Mouse (Mus musculus) ES-E14 (cell line): ENCODE data around the gene Rfxap. TPM values are rescaled to one million over a fixed set of nuclear protein-coding genes. Genes with fewer than 3 reads are reported as not detected.

ENCODE experiments used
- DNase-seq: peaks from one replicate; pipeline ENCODE4 v3.0.0-alpha.2; 2013; ENCODE audit warnings: low read depth, low spot score
- H3K27ac ChIP-seq: 2 replicates; pipeline ENCODE4 v1.5.1; 2012; ENCODE audit warnings: low read depth, mild to moderate bottlenecking, low read length, moderate library complexity, mixed read lengths; ENCODE audit not compliant: poor library complexity, insufficient read depth, severe bottlenecking
- H3K36me3 ChIP-seq: 2 replicates; pipeline ENCODE4 v1.6.1; 2012; ENCODE audit warnings: mild to moderate bottlenecking, low read length, moderate library complexity, mixed read lengths; ENCODE audit not compliant: control insufficient read depth, poor library complexity, insufficient read depth, severe bottlenecking
- H3K4me1 ChIP-seq, 2 experiments: fragments of 150-350 bp in 1 of 2; sonication (generic) in 1 of 2; 2 replicates each; pipeline ENCODE4 v1.6.1; 2012; ENCODE audit warnings: low read length in 2 of 2, mild to moderate bottlenecking in 1 of 2, mixed read lengths in 1 of 2; ENCODE audit not compliant: control insufficient read depth in 2 of 2, insufficient read depth in 2 of 2, poor library complexity in 1 of 2
- H3K4me3 ChIP-seq, 2 experiments: fragments of 150-350 bp in 1 of 2; sonication (generic) in 1 of 2; 2 replicates each; pipeline ENCODE4 v1.5.1; 2012; ENCODE audit warnings: low read length in 2 of 2, low read depth in 1 of 2, mild to moderate bottlenecking in 1 of 2, mixed read lengths in 1 of 2; ENCODE audit not compliant: insufficient read depth in 1 of 2, poor library complexity in 1 of 2, severe bottlenecking in 1 of 2
- H3K9ac ChIP-seq: 2 replicates; pipeline ENCODE4 v1.6.1; 2012; ENCODE audit warnings: low read depth, mild to moderate bottlenecking, low read length, mixed read lengths; ENCODE audit not compliant: poor library complexity, insufficient read depth, severe bottlenecking
- H3K9me3 ChIP-seq: fragments of 150-350 bp; sonication (generic); 2 replicates; pipeline ENCODE4 v1.6.1; 2012; ENCODE audit warnings: low read depth, mild to moderate bottlenecking, low read length; ENCODE audit not compliant: control insufficient read depth, insufficient read depth
- CHD2 ChIP-seq: IDR thresholded peaks from 2 replicates; pipeline ENCODE4 v1.6.1; 2014; ENCODE audit warnings: mild to moderate bottlenecking, low read depth, low read length, inconsistent platforms
- HCFC1 ChIP-seq: IDR thresholded peaks from 2 replicates; pipeline ENCODE4 v1.6.1; 2012; ENCODE audit warnings: low read length, inconsistent platforms, borderline replicate concordance; ENCODE audit not compliant: insufficient read depth
- MAFK ChIP-seq: IDR thresholded peaks from 2 replicates; pipeline ENCODE4 v1.6.1; 2014; ENCODE audit warnings: mild to moderate bottlenecking, low read depth, low read length, inconsistent platforms; ENCODE audit not compliant: insufficient read depth
- ZC3H11A ChIP-seq: IDR thresholded peaks from 2 replicates; pipeline ENCODE4 v1.6.1; 2012; ENCODE audit warnings: low read depth, mild to moderate bottlenecking, inconsistent platforms, low read length, borderline replicate concordance
- ZNF384 ChIP-seq: IDR thresholded peaks from 2 replicates; pipeline ENCODE4 v1.6.1; 2012; ENCODE audit warnings: low read depth, low read length, inconsistent platforms
- in situ Hi-C, 2 experiments: fragments of 600-800 bp; cut with MboI; formaldehyde crosslinking; loops; one replicate each; pipeline ENCODE4 v1.15.1; 2025; ENCODE audit warnings: low sequenced_read_pairs in 2 of 2, inconsistent platforms in 1 of 2; ENCODE audit not compliant: unreplicated experiment in 2 of 2
- total RNA-seq: library from RNA; depleted of rRNA; stranded (reverse); fragments of 300-350 nt; gene quantifications from 2 replicates; pipeline ENCODE4 v1.2.3, GENCODE M21; 2012; rRNA removed

Gene Rfxap
- total RNA-seq, result 10.4 and 18.1 TPM in 2 replicates

DNA sequence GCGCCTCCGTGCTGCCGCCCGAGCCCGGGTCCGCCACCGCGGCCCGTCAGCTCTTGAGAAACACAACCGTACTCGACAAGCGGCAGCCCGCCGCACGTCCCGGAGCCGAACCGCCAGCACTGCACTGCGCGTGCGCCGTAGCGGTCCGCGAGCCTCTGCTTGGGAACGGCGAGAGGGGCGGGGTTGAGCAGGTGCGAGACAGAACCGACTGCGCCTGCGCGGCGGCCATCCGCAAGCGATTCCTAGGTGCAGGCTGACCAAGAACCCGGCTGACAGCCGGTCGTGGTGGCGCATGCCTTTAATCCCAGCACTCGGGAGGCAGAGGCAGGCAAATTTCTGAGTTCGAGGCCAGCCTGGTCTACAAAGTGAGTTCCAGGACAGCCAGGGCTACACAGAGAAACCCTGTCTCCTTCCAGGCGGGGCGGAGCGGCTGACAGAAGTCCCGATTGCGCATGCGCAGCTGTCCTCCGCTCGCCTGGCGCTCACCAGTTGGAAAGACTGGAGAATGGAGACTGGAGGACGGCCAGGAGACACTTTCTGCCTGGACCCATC, at the start of gene Rfxap:
Gene Rfxap (minus strand): TSS at position 126 of the 552 bp plus-strand sequence.
- 0 out of 4 replicates have a peak, but pooled peaks cover 0 to 3% of the 10 kb centered on the region in 2 experiments for H3K4me1 ChIP-seq
- DNase-seq, result peak; percentile 86
- no peaks in the 10 kb centered on the region for H3K9me3 ChIP-seq
- peak within 1 kb of the TSS; percentile 71 to 73 for H3K4me3 ChIP-seq
- H3K9ac ChIP-seq, result peak within 1 kb of the TSS; percentile 80
- H3K27ac ChIP-seq, result no peak within 1 kb of the TSS
- in situ Hi-C loops, result loop anchor here in 1 of 2 experiments (25.0 kb wide), 1 partner anchor 255 kb away; the partner anchor contains the start of gene Ccna1
- TF ChIP-seq HCFC1, result no peak; the same call in 1 of the 2 replicates
- TF ChIP-seq ZC3H11A, result no peak
- TF ChIP-seq CHD2, result no peak
- TF ChIP-seq ZNF384, result no peak
- TF ChIP-seq MAFK, result no peak
- peaks cover 3% of the 10 kb centered on the region; the same call in 1 of the 2 replicates for H3K36me3 ChIP-seq

DNA sequence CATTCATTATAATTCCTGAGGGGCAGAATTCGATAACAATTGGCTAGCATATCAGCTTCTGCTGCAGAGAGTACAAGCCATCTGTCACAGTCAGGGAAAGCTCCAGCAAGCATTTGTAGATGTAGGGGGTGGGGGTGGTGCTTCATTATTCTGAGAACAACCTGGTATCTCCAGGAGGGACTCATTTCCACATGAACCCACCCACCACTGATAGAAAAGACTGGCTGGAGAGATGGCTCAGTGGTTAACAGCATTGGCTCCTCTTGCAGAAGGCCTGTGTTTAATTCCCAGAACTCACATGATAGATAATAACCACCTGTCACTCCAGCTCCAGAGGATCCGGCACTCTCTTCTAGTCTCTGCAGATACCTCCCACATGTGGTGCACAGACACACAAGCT, 27.8 kb upstream of the Rfxap start:
- H3K4me1 ChIP-seq, result no peaks in the 10 kb centered on the region
- no peak overlapping the region for H3K9ac ChIP-seq
- H3K9me3 ChIP-seq, result no peaks in the 10 kb centered on the region
- in situ Hi-C loops, result no loop called here
- TF ChIP-seq CHD2, result no peak
- no peak for TF ChIP-seq MAFK
- TF ChIP-seq HCFC1, result no peak
- TF ChIP-seq ZNF384, result no peak
- TF ChIP-seq ZC3H11A, result no peak
- H3K27ac ChIP-seq, result no peak overlapping the region
- H3K4me3 ChIP-seq, result no peak overlapping the region
- no peak for DNase-seq
- H3K36me3 ChIP-seq, result no peaks in the 10 kb centered on the region

DNA sequence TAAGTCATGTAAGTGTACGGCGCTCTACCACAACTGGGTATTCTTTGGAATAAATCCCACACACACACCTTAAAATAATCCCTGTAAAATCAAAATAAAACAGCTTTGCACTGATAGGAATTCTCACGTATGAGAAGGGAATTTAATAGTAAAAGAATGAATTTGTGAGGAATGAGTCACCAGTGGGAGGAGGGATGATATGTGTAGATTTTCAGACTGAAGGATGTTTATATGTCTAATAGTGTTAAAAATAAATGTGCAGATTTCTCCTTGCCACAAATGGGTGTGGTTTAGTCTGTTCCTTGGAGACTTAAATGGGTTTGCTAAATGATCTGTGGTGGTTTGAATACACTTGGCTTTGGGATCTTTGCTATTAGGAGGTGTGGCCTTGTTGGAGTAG, 24.9 kb upstream of the Rfxap start:
- in situ Hi-C loops, result no loop called here
- no peak overlapping the region for H3K27ac ChIP-seq

DNA sequence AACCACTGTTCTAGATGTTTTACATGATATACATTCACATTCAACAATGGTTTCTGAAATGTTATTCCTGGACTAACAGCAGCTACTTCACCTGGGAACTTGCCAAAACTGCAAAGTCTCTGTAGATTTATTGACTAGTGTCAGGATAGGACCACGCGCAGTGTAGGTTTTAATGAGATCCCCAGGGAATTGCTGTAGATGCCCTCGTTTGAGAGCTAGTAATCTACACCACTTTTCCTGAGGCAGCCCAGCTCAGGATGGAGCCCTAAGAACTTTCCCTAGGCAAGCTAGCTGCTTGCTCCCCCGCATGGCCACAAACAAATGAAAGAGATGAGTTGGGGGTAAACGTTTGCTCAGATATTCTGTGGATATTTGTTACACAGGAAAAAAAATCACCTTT, 14.9 kb upstream of the Rfxap start:
- no peak for TF ChIP-seq HCFC1
- TF ChIP-seq MAFK, result no peak
- no peak for TF ChIP-seq CHD2
- TF ChIP-seq ZNF384, result no peak
- no peak for TF ChIP-seq ZC3H11A
- Histone ChIP-seq H3K4me1 (no peaks in the 10 kb centered on the region), H3K9me3 (no peaks in the 10 kb centered on the region), H3K4me3 (no peak overlapping the region), H3K9ac (no peak overlapping the region), H3K27ac (no peak overlapping the region), H3K36me3 (no peaks in the 10 kb centered on the region)
- no peak for DNase-seq
- in situ Hi-C loops, result loop anchor here in 1 of 2 experiments (25.0 kb wide), 1 partner anchor 240 kb away; the partner anchor contains the start of gene Ccna1

More for the DNA sequence above, 24.9 kb upstream of the Rfxap start:
- TF ChIP-seq HCFC1 (no peak), ZNF384 (no peak), CHD2 (no peak), ZC3H11A (no peak)
- Histone ChIP-seq H3K9ac (no peak overlapping the region), H3K4me3 (no peak overlapping the region), H3K4me1 (no peaks in the 10 kb centered on the region), H3K36me3 (no peaks in the 10 kb centered on the region), H3K9me3 (no peaks in the 10 kb centered on the region)
- no peak for DNase-seq

DNA sequence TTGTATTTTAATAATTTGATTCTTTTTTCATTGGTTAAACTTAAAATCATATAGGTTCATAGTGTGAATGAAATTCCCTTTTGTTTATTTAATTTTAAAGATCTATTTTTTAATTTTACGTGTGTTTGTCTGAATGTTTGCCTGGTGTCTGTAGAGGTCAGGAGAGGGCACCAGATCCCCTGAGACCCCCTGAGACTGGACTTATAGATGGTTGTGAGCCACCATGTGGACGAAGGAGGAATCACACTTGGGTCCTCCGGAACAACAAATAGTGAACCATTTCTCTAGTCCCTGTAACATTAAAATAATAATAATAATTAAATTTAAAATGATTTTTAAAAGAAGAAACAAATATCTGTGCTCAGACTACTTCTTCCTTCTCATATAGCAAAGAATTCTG, 7.7 kb upstream of the Rfxap start:
- TF ChIP-seq CHD2, result no peak
- TF ChIP-seq ZC3H11A, result peak; percentile 80
- no peaks in the 10 kb centered on the region for H3K9me3 ChIP-seq

More for the DNA sequence above, 7.7 kb upstream of the Rfxap start:
- no peak overlapping the region for H3K9ac ChIP-seq
- H3K27ac ChIP-seq, result no peak overlapping the region
- in situ Hi-C loops, result loop anchor here (5.0 to 25.0 kb wide), 2 partner anchors 247 to 252 kb away; partner anchors contain the start of gene Ccna1 (in 1 of the 2)
- no peak overlapping the region for H3K4me3 ChIP-seq
- no peaks in the 10 kb centered on the region for H3K4me1 ChIP-seq
- DNase-seq, result peak; percentile 57
- no peaks in the 10 kb centered on the region for H3K36me3 ChIP-seq
